Mouse (Mus musculus): ENCODE measurements around the gene Lrrc61. TPM values are rescaled to one million over a fixed set of nuclear protein-coding genes. Genes with fewer than 3 reads are reported as not detected.

Lrrc61 gene
- polyA plus RNA-seq, 1 experiment from 2014 or later, result 9.7 TPM

GRCm38 (mm10) chr6:48609512-48609911, 54.9 kb downstream of the Lrrc61 start:
- H3K4me3 ChIP-seq (ENCODE audit: low read length), result no peak overlapping the region
- H3K27me3 ChIP-seq (ENCODE audit: control insufficient read depth, insufficient read depth, low read length), result no peaks in the 10 kb centered on the region
- H3K36me3 ChIP-seq (ENCODE audit: control insufficient read depth, insufficient read depth, low read length), result no peaks in the 10 kb centered on the region
- no peak overlapping the region for H3K27ac ChIP-seq (ENCODE audit: low read depth, low read length)
- H3K9me3 ChIP-seq (ENCODE audit: control insufficient read depth, low read length), result no peaks in the 10 kb centered on the region
- ATAC-seq (ENCODE audit: low FRiP score, low TSS enrichment), result no peak
- H3K9ac ChIP-seq (ENCODE audit: low read depth, low read length), result no peak overlapping the region
- no peaks in the 10 kb centered on the region for H3K4me1 ChIP-seq (ENCODE audit: control insufficient read depth, insufficient read depth, low read length)
- H3K4me2 ChIP-seq (replicated peaks; ENCODE audit: low read depth, low read length), result no peak overlapping the region
- 67% methylated on average over 7 of the region's 7 CpGs for WGBS

- Histone ChIP-seq H3K4me1 (ENCODE audit: control insufficient read depth, insufficient read depth, low read length) (no peaks in the 10 kb centered on the region), H3K36me3 (ENCODE audit: control insufficient read depth, insufficient read depth, low read length) (no peaks in the 10 kb centered on the region), H3K27me3 (ENCODE audit: control insufficient read depth, insufficient read depth, low read length) (no peaks in the 10 kb centered on the region), H3K9ac (ENCODE audit: low read depth, low read length) (no peak overlapping the region), H3K4me3 (ENCODE audit: low read length) (no peak overlapping the region), H3K4me2 (replicated peaks; ENCODE audit: low read depth, low read length) (no peak overlapping the region), H3K27ac (ENCODE audit: low read depth, low read length) (no peak overlapping the region), H3K9me3 (ENCODE audit: control insufficient read depth, low read length) (no peaks in the 10 kb centered on the region)
- 89% methylated on average over 3 of the region's 3 CpGs for WGBS
- ATAC-seq (ENCODE audit: low FRiP score, low TSS enrichment), result no peak
Measured at GRCm38 (mm10) chr6:48610657-48611056, 56.1 kb downstream of the Lrrc61 start.

- H3K9me3 ChIP-seq (ENCODE audit: control insufficient read depth, low read length), result no peaks in the 10 kb centered on the region
- no peaks in the 10 kb centered on the region for H3K27me3 ChIP-seq (ENCODE audit: control insufficient read depth, insufficient read depth, low read length)
- no peaks in the 10 kb centered on the region; the same call in 1 of the 2 replicates for H3K36me3 ChIP-seq (ENCODE audit: control insufficient read depth, insufficient read depth, low read length)
- no peak overlapping the region for H3K4me2 ChIP-seq (replicated peaks; ENCODE audit: low read depth, low read length)
- WGBS, result 95% methylated on average over 4 of the region's 4 CpGs
- no peak overlapping the region for H3K9ac ChIP-seq (ENCODE audit: low read depth, low read length)
- no peak overlapping the region for H3K27ac ChIP-seq (ENCODE audit: low read depth, low read length)
- H3K4me1 ChIP-seq (ENCODE audit: control insufficient read depth, insufficient read depth, low read length), result no peaks in the 10 kb centered on the region
- no peak for ATAC-seq (ENCODE audit: low FRiP score, low TSS enrichment)
- H3K4me3 ChIP-seq (ENCODE audit: low read length), result no peak overlapping the region
Measured at GRCm38 (mm10) chr6:48613464-48613863, 58.9 kb downstream of the Lrrc61 start.

GRCm38 (mm10) chr6:48614756-48615155, 60.2 kb downstream of the Lrrc61 start:
- Histone ChIP-seq H3K4me2 (replicated peaks; ENCODE audit: low read depth, low read length) (no peak overlapping the region), H3K27me3 (ENCODE audit: control insufficient read depth, insufficient read depth, low read length) (no peaks in the 10 kb centered on the region), H3K9ac (ENCODE audit: low read depth, low read length) (no peak overlapping the region), H3K9me3 (ENCODE audit: control insufficient read depth, low read length) (no peaks in the 10 kb centered on the region), H3K36me3 (ENCODE audit: control insufficient read depth, insufficient read depth, low read length) (peaks cover 8% of the 10 kb centered on the region), H3K4me3 (ENCODE audit: low read length) (no peak overlapping the region), H3K4me1 (ENCODE audit: control insufficient read depth, insufficient read depth, low read length) (no peaks in the 10 kb centered on the region), H3K27ac (ENCODE audit: low read depth, low read length) (no peak overlapping the region)
- 93% methylated on average over 5 of the region's 5 CpGs for WGBS
- ATAC-seq (ENCODE audit: low FRiP score, low TSS enrichment), result no peak

GRCm38 (mm10) chr6:48620031-48620430, 65.4 kb downstream of the Lrrc61 start:
- H3K27ac ChIP-seq (ENCODE audit: low read depth, low read length), result no peak overlapping the region
- H3K4me3 ChIP-seq (ENCODE audit: low read length), result no peak overlapping the region
- H3K9me3 ChIP-seq (ENCODE audit: control insufficient read depth, low read length), result no peaks in the 10 kb centered on the region
- no peak overlapping the region for H3K4me2 ChIP-seq (replicated peaks; ENCODE audit: low read depth, low read length)
- H3K27me3 ChIP-seq (ENCODE audit: control insufficient read depth, insufficient read depth, low read length), result no peaks in the 10 kb centered on the region
- peaks cover 23% of the 10 kb centered on the region for H3K36me3 ChIP-seq (ENCODE audit: control insufficient read depth, insufficient read depth, low read length)
- no peak for ATAC-seq (ENCODE audit: low FRiP score, low TSS enrichment)
- no peak overlapping the region for H3K9ac ChIP-seq (ENCODE audit: low read depth, low read length)
- no peaks in the 10 kb centered on the region for H3K4me1 ChIP-seq (ENCODE audit: control insufficient read depth, insufficient read depth, low read length)
- 95% methylated on average over 30 of the region's 30 CpGs for WGBS

Other genes with a start within 250 kb of the Lrrc61 start
- 16.0 and 23.4 TPM in 2 replicates for gene Krba1, start 159.2 kb upstream of the Lrrc61 start, polyA plus RNA-seq (2014; fragmentation: Nextera tagmentation; extraction: Ambion mirVana)
- 27.8 and 31.4 TPM in 2 replicates for gene Zfp467, start 109.0 kb upstream of the Lrrc61 start, polyA plus RNA-seq (2014; fragmentation: Nextera tagmentation; extraction: Ambion mirVana)
- 0.17 and 0.53 TPM in 2 replicates for gene Sspo, start 106.6 kb upstream of the Lrrc61 start, polyA plus RNA-seq (2014; fragmentation: Nextera tagmentation; extraction: Ambion mirVana)
- 19.9 and 20.3 TPM in 2 replicates for gene Atp6v0e2, start 17.2 kb upstream of the Lrrc61 start, polyA plus RNA-seq (2014; fragmentation: Nextera tagmentation; extraction: Ambion mirVana)
- gene Rarres2, start 18.0 kb downstream of the Lrrc61 start, polyA plus RNA-seq (2014; fragmentation: Nextera tagmentation; extraction: Ambion mirVana), result 44.2 and 59.0 TPM in 2 replicates
- not detected in 2 replicates for gene Gm45021, start 34.8 kb downstream of the Lrrc61 start, polyA plus RNA-seq (2014; fragmentation: Nextera tagmentation; extraction: Ambion mirVana)
- gene Repin1, start 39.1 kb downstream of the Lrrc61 start, polyA plus RNA-seq (2014; fragmentation: Nextera tagmentation; extraction: Ambion mirVana), result 32.6 and 47.0 TPM in 2 replicates
- gene Gm44965, start 39.1 kb downstream of the Lrrc61 start, polyA plus RNA-seq (2014; fragmentation: Nextera tagmentation; extraction: Ambion mirVana), result 0.77 TPM in 1 of 2 replicates, not detected in the other
- 5.7 and 6.6 TPM in 2 replicates for gene Zfp775, start 47.3 kb downstream of the Lrrc61 start, polyA plus RNA-seq (2014; fragmentation: Nextera tagmentation; extraction: Ambion mirVana)
- gene AI854703, start 72.0 kb downstream of the Lrrc61 start, polyA plus RNA-seq (2014; fragmentation: Nextera tagmentation; extraction: Ambion mirVana), result 0.90 and 1.4 TPM in 2 replicates
- 1.1 and 1.4 TPM in 2 replicates for gene Gimap8, start 92.4 kb downstream of the Lrrc61 start, polyA plus RNA-seq (2014; fragmentation: Nextera tagmentation; extraction: Ambion mirVana)
- gene Gimap9, start 121.3 kb downstream of the Lrrc61 start, polyA plus RNA-seq (2014; fragmentation: Nextera tagmentation; extraction: Ambion mirVana), result 9.9 and 13.4 TPM in 2 replicates
- gene Gimap4, start 129.8 kb downstream of the Lrrc61 start, polyA plus RNA-seq (2014; fragmentation: Nextera tagmentation; extraction: Ambion mirVana), result 51.3 and 54.1 TPM in 2 replicates
- 42.7 and 49.9 TPM in 2 replicates for gene Gimap6, start 153.4 kb downstream of the Lrrc61 start, polyA plus RNA-seq (2014; fragmentation: Nextera tagmentation; extraction: Ambion mirVana)
- 3.2 and 4.8 TPM in 2 replicates for gene Gm28053, start 163.8 kb downstream of the Lrrc61 start, polyA plus RNA-seq (2014; fragmentation: Nextera tagmentation; extraction: Ambion mirVana)
- not detected in 2 replicates for gene Gimap7, start 163.8 kb downstream of the Lrrc61 start, polyA plus RNA-seq (2014; fragmentation: Nextera tagmentation; extraction: Ambion mirVana)
- gene Gimap1, start 184.3 kb downstream of the Lrrc61 start, polyA plus RNA-seq (2014; fragmentation: Nextera tagmentation; extraction: Ambion mirVana), result 21.1 and 27.9 TPM in 2 replicates
- gene Gimap5, start 191.4 kb downstream of the Lrrc61 start, polyA plus RNA-seq (2014; fragmentation: Nextera tagmentation; extraction: Ambion mirVana), result 12.7 and 13.6 TPM in 2 replicates
- gene Gimap3, start 216.1 kb downstream of the Lrrc61 start, polyA plus RNA-seq (2014; fragmentation: Nextera tagmentation; extraction: Ambion mirVana), result not detected in 2 replicates

Measured in kidney, embryonic 14.5 days (tissue).